Mouse (Mus musculus) ZHBTc4 (cell line): Measurements from ENCODE around the gene Prss8.

Experiments
- DNase-seq: peaks from one replicate; pipeline ENCODE4 v3.0.0-alpha.2; 2011; ENCODE audit warnings: low read depth, low spot score

Prss8 gene

GRCm38 (mm10) chr7:127928596-127928995 lies 1.3 kb downstream of the Prss8 start:
- DNase-seq, result peak; percentile 40

GRCm38 (mm10) chr7:127927726-127928125 lies 2.2 kb downstream of the Prss8 start:
- DNase-seq, result no peak

DNA sequence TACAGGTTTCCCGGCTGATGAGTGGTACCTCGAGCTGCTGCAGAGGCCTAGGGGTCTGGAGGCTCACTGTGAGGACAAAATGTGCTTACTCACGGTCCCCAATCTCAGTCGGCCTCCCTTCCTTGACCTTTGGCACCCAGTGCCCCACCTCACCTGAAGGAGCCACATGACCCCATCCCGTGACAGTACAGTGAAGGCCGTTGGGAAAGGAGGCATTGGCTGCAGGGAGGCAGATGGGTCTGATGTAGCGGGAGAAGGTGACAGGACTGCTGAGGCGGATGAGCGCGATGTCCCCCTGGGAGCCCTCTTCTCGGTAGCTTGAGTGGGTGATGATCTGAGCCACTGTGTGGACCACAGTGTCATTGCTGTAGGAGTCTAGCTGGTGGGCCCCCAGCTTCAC lies 3.1 kb downstream of the Prss8 start:
- no peak for DNase-seq

- DNase-seq, result no peak
Observed at GRCm38 (mm10) chr7:127926066-127926465, 3.8 kb downstream of the Prss8 start.

DNA sequence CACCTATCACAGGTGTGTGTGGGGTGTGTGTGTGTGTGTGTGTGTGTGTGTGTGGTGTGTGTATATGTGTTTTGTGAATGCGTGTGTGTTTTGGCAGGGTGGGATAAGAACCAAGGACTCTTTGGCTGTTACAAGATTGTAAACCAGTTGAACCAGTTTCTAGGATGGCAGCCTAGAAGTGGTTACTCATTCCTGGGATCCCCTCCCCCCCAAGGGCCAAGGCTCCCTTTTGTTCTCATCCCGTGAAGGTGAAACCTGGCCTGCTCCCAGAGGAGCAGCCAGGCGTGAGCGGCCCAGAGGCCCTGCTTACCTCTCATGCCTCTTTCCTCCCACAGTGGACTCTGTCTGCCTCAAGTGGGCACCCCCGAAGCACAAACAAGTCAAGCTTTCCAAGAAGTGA lies 4.7 kb downstream of the Prss8 start:
- DNase-seq, result no peak

DNA sequence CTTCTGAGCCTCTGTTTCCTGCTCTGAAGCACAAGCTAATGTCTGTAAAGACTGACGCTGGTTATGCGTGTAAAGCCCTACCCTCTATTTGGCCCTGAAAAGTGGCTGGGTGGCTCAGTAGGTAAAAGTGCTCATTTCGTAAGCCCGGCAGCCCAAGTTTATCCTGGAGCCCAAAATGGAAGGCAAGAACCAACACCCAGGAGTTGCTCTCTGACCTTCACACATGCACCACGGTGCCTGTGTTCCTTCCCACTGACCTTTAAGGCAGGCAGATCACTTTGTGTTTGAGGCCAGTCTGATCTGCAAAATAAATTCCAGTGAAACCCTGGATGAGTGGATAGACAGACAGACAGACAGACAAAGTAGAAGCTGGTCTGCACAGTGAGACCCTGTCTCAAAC lies 6.2 kb downstream of the Prss8 start:
- no peak for DNase-seq

DNA sequence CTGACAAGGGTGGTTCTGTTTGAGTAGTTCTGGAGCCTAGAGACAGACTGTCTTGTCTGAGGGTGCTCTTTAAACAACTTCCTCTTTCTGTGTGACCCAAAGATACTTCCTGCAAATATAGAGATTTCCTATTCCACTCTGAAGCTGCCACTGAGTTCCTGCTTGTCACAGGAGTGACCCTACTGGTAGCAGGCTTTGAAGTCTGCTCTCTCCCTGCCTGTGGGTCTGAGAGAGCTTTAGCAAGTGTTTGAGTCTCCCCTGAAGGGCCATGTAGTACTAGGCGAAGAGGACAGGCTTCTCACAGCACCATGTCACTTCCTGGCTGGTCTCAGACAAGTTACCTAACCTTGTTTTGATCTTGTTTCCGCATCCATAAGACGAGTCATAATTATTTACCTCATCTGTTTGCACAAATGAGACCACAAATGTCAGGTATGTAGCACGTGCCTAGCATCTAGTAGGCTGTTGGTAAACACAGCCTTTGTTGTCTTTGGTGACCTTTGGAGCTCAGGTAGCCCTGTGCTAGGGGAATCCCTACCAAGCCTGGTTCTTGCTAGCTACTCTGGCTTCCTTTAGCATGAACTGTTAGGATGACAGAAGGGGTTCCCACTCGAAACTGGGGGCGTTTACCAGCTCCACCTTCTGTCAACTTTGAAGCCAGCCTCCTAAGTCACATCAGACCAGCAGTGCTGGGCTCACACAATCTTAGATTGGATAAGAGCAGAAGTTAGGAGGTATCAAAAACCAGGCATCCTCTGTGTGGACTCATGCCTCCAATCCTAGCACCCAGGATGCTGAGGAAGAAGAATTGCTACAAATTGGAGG lies 7.2 kb downstream of the Prss8 start:
- no peak for DNase-seq

- no peak for DNase-seq
Observed at GRCm38 (mm10) chr7:127921516-127921915, 8.4 kb downstream of the Prss8 start.

GRCm38 (mm10) chr7:127919290-127919689 lies 10.6 kb downstream of the Prss8 start:
- peak; percentile 61 for DNase-seq

DNA sequence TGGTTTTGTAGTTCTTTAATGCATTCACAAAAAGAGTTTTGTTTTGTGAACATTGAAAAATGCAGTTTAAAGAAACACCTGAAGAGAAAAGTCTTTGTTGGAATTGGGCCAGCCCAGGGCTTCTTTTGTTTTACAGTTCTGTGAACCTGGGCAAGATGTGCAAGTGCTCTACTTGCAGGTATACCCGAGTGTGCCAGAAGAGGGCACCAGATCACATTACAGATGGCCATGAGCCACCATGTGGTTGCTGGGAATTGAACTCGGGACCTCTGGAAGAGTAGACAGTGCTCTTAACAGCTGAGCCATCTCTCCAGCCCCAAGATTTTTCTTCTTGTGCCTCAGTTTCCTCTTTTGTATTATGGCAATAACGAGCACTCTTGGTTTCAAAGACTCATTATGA lies 11.7 kb downstream of the Prss8 start:
- DNase-seq, result peak; percentile 88

- DNase-seq, result no peak
Observed at GRCm38 (mm10) chr7:127915293-127915692, 14.6 kb downstream of the Prss8 start.

DNA sequence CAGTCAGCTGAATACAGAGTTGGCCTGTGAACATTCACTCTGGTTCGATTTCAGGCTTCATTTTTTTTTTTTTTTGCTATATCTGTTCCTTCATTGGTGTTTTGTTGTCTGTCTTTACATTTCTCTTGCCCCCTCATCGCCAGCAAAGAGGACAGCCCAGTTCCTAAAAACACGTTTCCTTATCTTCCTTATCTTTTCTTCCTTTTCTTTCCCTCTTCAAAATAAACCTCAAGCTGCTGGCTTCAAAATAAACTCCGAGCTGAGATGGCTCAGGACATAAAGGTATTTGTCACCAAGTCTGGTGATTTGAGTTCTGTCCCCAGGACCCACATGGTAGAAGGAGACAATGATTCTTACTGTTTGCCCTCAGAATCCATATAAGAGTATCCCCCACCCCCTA lies 17.0 kb downstream of the Prss8 start:
- no peak for DNase-seq

- peak; percentile 97 for DNase-seq
Observed at GRCm38 (mm10) chr7:127912190-127912871, 17.6 kb downstream of the Prss8 start, which contains the start of gene Kat8. Kat8 (plus strand) TSS chr7:127912516.

- no peak for DNase-seq
Observed at GRCm38 (mm10) chr7:127908656-127909055, 21.2 kb downstream of the Prss8 start.

DNA sequence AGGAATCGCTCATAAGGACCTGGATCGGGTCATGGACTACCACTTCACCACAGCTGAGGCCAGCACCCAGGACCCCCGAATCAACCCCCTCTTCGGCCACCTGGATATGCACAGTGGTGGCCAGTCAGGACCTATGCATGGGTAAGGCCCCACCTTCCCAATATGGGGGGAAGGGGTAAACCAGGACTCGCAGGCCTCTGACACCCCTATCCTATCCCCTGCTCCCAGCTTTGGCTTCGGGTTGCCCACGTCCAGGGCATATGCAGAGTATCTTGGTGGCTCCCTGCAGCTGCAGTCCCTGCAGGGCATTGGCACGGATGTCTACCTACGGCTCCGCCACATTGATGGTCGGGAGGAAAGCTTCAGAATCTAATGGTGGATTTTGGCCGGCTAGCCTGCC lies 22.0 kb downstream of the Prss8 start:
- no peak for DNase-seq

- DNase-seq, result peak; percentile 94
Observed at GRCm38 (mm10) chr7:127903971-127904796, 25.7 kb downstream of the Prss8 start, which contains the start of gene Bckdk. Bckdk (plus strand) TSS chr7:127904082.

DNA sequence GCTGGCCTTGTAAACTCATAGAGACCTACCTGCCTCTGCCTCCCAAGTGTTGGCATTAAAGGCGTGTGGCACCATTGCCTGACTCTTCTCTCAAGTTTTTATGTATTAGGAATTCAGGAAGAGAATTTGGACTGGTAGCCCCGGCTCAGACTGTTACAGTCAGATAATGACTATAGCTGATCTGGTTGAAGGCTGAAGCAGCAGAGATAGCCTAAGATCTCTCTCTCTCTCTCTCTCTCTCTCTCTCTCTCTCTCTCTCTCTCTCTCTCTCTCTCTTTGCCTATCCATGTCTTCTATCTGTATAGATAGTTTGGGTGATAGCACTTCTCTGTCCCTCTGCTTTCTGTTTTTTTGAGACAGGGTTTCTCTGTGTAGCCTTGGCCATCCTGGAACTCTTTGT lies 28.1 kb downstream of the Prss8 start:
- DNase-seq, result no peak

DNA sequence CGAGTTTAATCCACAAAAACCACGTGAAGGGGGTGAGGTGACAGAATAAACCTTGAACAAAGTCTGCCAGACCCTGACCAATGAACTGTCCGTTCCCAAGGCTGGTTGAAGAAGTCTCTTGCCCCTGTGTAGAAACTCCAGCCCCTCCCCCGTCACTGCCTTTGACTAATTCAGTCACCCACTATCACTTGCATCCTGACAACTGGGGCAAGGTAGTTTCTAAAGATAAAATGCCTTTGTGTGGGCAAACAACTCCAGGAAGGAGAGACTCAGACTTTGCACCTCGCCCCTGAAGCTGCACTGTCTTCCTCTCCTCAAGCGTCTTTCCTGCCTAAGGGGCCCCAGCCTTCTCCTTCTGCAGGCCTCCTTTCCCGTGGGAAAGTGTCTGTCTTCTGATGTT lies 29.9 kb downstream of the Prss8 start:
- DNase-seq, result no peak

GRCm38 (mm10) chr7:127898179-127898956 lies 31.5 kb downstream of the Prss8 start:
- peak; percentile 71 for DNase-seq

GRCm38 (mm10) chr7:127897542-127897941 lies 32.4 kb downstream of the Prss8 start:
- no peak for DNase-seq

DNA sequence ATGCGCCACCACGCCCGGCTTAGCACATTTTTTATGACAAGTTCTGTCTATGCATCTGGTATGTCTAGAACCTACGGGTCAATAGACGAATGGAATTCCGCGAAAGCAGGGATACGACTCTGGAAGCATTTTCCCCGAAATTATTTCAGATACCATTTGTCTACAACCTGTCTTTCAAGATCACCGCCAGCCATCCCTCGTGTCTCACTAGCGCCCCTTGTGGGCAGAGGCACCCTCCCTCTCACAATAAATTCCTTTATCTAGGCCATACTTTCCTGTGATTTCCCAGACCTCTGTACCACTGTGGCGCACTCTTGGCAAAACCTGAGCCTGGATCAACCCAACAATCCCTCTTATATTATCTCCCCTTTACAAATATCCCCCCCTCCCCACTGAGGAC lies 33.5 kb downstream of the Prss8 start:
- peak; percentile 90 for DNase-seq
